Mouse (Mus musculus) kidney, adult 2 months (tissue): ENCODE results near the gene Gucy2c.

ENCODE experiments used
- CTCF ChIP-seq: fragments of 200-500 bp; conservative IDR thresholded peaks from 2 replicates; pipeline ENCODE4 v1.5.1; 2011; ENCODE audit warnings: low read depth, mild to moderate bottlenecking, control low read depth, low read length, moderate library complexity, mixed read lengths; ENCODE audit not compliant: insufficient read depth, insufficient read length
- POLR2A ChIP-seq: fragments of 200-500 bp; IDR thresholded peaks from one replicate; pipeline ENCODE4 v1.6.1; 2011; ENCODE audit warnings: low read depth, low read length, control low read depth

DNA sequence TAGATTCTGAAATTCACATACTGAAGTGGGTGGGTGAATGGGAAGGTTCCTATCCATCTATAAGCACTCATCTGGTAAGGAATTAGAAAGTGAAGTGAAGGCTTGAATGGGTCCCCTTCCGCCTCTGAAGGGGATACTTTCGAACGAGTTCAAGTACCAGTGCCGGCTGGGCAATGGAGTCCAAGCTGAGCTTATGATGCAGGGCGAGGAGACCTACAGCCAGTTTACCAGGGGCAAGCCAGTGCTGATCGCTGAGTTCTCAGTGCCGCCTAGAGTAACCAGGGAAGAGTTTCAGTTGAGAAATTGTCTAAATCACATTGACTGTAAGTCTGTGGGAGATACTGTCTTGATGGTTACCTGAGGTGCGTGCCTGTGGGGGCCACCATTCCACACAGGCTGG, 19.1 kb upstream of the Gucy2c start:
- TF ChIP-seq POLR2A (no peak), CTCF (no peak)
